Mouse (Mus musculus): Measurements from ENCODE around the gene Gnb5. TPM values are rescaled to one million over a fixed set of nuclear protein-coding genes. Genes with fewer than 3 reads are reported as not detected.
A peak's percentile ranks its signal among the peaks of the same experiment; 100 is the strongest.

The Gnb5 gene
- polyA plus RNA-seq, 1 experiment from 2014 or later, result 11.2 TPM

GRCm38 (mm10) chr9:75384337-75384962 is 78.4 kb downstream of the Gnb5 start:
- Histone ChIP-seq H3K27me3 (replicated peaks; ENCODE audit: control insufficient read depth, insufficient read depth, low read length) (no peaks in the 10 kb centered on the region), H3K4me2 (replicated peaks; ENCODE audit: low read depth) (no peak overlapping the region), H3K4me1 (replicated peaks; ENCODE audit: control insufficient read depth, insufficient read depth, low read length) (no peaks in the 10 kb centered on the region), H3K4me3 (ENCODE audit: low read depth, low read length) (no peak overlapping the region), H3K9me3 (ENCODE audit: control insufficient read depth) (no peaks in the 10 kb centered on the region), H3K36me3 (ENCODE audit: control insufficient read depth, insufficient read depth) (peaks cover 22% of the 10 kb centered on the region), H3K27ac (ENCODE audit: low read depth, low read length) (0 out of 2 replicates have a peak overlapping the region, but pooled peaks have one; percentile 15), H3K9ac (ENCODE audit: low read depth, low read length) (no peak overlapping the region)
- ATAC-seq, result peak; percentile 90
- 56% methylated on average over 3 of the region's 3 CpGs for WGBS
- no peak for TF ChIP-seq CTCF (IDR thresholded peaks at IDR 0.05; ENCODE audit: low read depth)

- Histone ChIP-seq H3K4me1 (replicated peaks; ENCODE audit: control insufficient read depth, insufficient read depth, low read length) (no peaks in the 10 kb centered on the region), H3K9me3 (ENCODE audit: control insufficient read depth) (no peaks in the 10 kb centered on the region), H3K36me3 (ENCODE audit: control insufficient read depth, insufficient read depth) (peaks cover 29% of the 10 kb centered on the region), H3K4me3 (ENCODE audit: low read depth, low read length) (no peak overlapping the region), H3K27ac (ENCODE audit: low read depth, low read length) (0 out of 2 replicates have a peak overlapping the region, but pooled peaks have one; percentile 2), H3K27me3 (replicated peaks; ENCODE audit: control insufficient read depth, insufficient read depth, low read length) (no peaks in the 10 kb centered on the region), H3K4me2 (replicated peaks; ENCODE audit: low read depth) (no peak overlapping the region), H3K9ac (ENCODE audit: low read depth, low read length) (no peak overlapping the region)
- TF ChIP-seq CTCF (IDR thresholded peaks at IDR 0.05; ENCODE audit: low read depth), result no peak
- WGBS, result 83% methylated on average over 9 of the region's 9 CpGs
- 0 out of 2 replicates have a peak, but pooled peaks have one; percentile 15 for ATAC-seq
Observed at GRCm38 (mm10) chr9:75385218-75385974, 79.3 kb downstream of the Gnb5 start.

DNA sequence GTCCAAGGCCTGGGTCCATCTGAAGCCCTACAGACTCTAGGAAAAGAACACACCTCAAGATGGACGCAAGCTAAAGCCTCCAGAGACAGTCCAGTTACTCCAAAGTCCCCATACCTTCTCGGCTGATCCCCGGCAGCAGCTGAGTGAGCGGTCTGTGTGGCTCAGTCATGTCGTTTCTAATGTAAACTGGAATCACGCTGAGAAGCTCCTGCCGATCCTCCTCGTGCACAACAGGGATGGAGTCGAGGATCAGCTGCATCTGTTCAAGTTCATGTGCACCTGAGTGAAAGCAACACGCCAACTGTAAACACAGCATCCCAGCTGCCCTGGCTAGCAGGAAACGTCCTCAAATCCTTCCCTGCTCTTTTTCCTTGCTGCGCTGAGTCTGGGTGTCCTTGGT is 87.2 kb downstream of the Gnb5 start:
- no peak overlapping the region for H3K4me2 ChIP-seq (replicated peaks; ENCODE audit: low read depth)
- TF ChIP-seq CTCF (IDR thresholded peaks at IDR 0.05; ENCODE audit: low read depth), result no peak
- no peak for ATAC-seq
- no peak overlapping the region for H3K9ac ChIP-seq (ENCODE audit: low read depth, low read length)
- 75% methylated on average over 12 of the region's 12 CpGs for WGBS
- no peak overlapping the region for H3K4me3 ChIP-seq (ENCODE audit: low read depth, low read length)
- H3K27me3 ChIP-seq (replicated peaks; ENCODE audit: control insufficient read depth, insufficient read depth, low read length), result no peaks in the 10 kb centered on the region
- no peaks in the 10 kb centered on the region for H3K9me3 ChIP-seq (ENCODE audit: control insufficient read depth)
- H3K4me1 ChIP-seq (replicated peaks; ENCODE audit: control insufficient read depth, insufficient read depth, low read length), result no peaks in the 10 kb centered on the region
- H3K27ac ChIP-seq (ENCODE audit: low read depth, low read length), result no peak overlapping the region; the same call in 1 of the 2 replicates
- peaks cover 84% of the 10 kb centered on the region for H3K36me3 ChIP-seq (ENCODE audit: control insufficient read depth, insufficient read depth)

Other genes starting within 250 kb of the Gnb5 start
- 2.9 and 3.1 TPM in 2 replicates for gene Myo5a, start 235.3 kb upstream of the Gnb5 start, polyA plus RNA-seq (2015; fragmentation: Nextera tagmentation; extraction: Ambion mirVana)
- gene Myo5c, start 74.3 kb upstream of the Gnb5 start, polyA plus RNA-seq (2015; fragmentation: Nextera tagmentation; extraction: Ambion mirVana), result 1.5 and 1.9 TPM in 2 replicates
- gene Bcl2l10, start 41.5 kb downstream of the Gnb5 start, polyA plus RNA-seq (2015; fragmentation: Nextera tagmentation; extraction: Ambion mirVana), result not detected in 2 replicates
- gene Mapk6, start 103.7 kb downstream of the Gnb5 start, polyA plus RNA-seq (2015; fragmentation: Nextera tagmentation; extraction: Ambion mirVana), result 36.6 and 39.2 TPM in 2 replicates
- 14.7 and 16.3 TPM in 2 replicates for gene Leo1, start 135.2 kb downstream of the Gnb5 start, polyA plus RNA-seq (2015; fragmentation: Nextera tagmentation; extraction: Ambion mirVana)

All from intestine, postnatal 0 days (tissue).